Mouse (Mus musculus) lung, embryonic 15.5 days (tissue): ENCODE data around the gene Hs6st2. TPM values are rescaled to one million over a fixed set of nuclear protein-coding genes. Genes with fewer than 3 reads are reported as not detected.

ENCODE experiments used
- ATAC-seq: fragments of 200-750 bp; cut with Nextera tagmentation; 2 replicates; pipeline ENCODE4 v1.8.0; 2017; ENCODE audit warnings: moderate number of reproducible peaks, borderline replicate concordance; ENCODE audit not compliant: low FRiP score, low TSS enrichment; ENCODE audit errors: extremely low read depth
- H3K27ac ChIP-seq: fragments of 300-500 bp; sonication (generic); 2 replicates; pipeline ENCODE4 v1.5.1; 2015; ENCODE audit warnings: moderate library complexity, mild to moderate bottlenecking, inconsistent platforms
- H3K27me3 ChIP-seq: fragments of 300-500 bp; sonication (generic); 2 replicates; pipeline ENCODE4 v1.6.1; 2015; ENCODE audit warnings: inconsistent platforms
- H3K36me3 ChIP-seq: fragments of 300-500 bp; sonication (generic); 2 replicates; pipeline ENCODE4 v1.6.1; 2015; ENCODE audit warnings: inconsistent platforms
- H3K4me1 ChIP-seq: fragments of 300-500 bp; sonication (generic); 2 replicates; pipeline ENCODE4 v1.6.1; 2015; ENCODE audit warnings: inconsistent platforms
- H3K4me2 ChIP-seq: fragments of 300-500 bp; sonication (generic); 2 replicates; pipeline ENCODE4 v1.6.1; 2015; ENCODE audit warnings: inconsistent platforms, mild to moderate bottlenecking, moderate library complexity
- H3K4me3 ChIP-seq: fragments of 300-500 bp; sonication (generic); 2 replicates; pipeline ENCODE4 v1.5.1; 2015; ENCODE audit warnings: mild to moderate bottlenecking, inconsistent platforms
- H3K9ac ChIP-seq: fragments of 300-500 bp; sonication (generic); 2 replicates; pipeline ENCODE4 v1.6.1; 2015; ENCODE audit warnings: inconsistent platforms
- H3K9me3 ChIP-seq: fragments of 300-500 bp; sonication (generic); 2 replicates; pipeline ENCODE4 v1.6.1; 2016; ENCODE audit warnings: inconsistent platforms
- WGBS: fragments of 180-500 bp; shearing (Covaris S2); methylation state at CpG from one replicate; pipeline ENCODE4 v1.1.7; 2015; 5-methylcytosine and 5-hydroxymethylcytosine counted together
- polyA plus RNA-seq: library from polyadenylated mRNA; unstranded; fragments of >200 nt; fragmentation: Nextera tagmentation; extraction: Ambion mirVana; gene quantifications from 2 replicates; pipeline ENCODE4 v1.2.1, GENCODE M21; 2015

Hs6st2 gene
- polyA plus RNA-seq: 12.5 and 12.8 TPM in 2 replicates

GRCm38 (mm10) chrX:51681756-51682155 lies at the start of gene Hs6st2:
TSS of gene Hs6st2 (minus strand) at chrX:51681856.
- H3K9me3 ChIP-seq: no peaks in the 10 kb centered on the region
- no peak within 1 kb of the TSS for H3K27ac ChIP-seq
- H3K4me2 ChIP-seq: peak within 1 kb of the TSS; percentile 93
- WGBS: 18% methylated on average over 5 of the region's 5 CpGs
- H3K36me3 ChIP-seq: no peaks in the 10 kb centered on the region
- peaks cover 21% of the 10 kb centered on the region for H3K27me3 ChIP-seq
- no peak for ATAC-seq
- no peaks in the 10 kb centered on the region for H3K4me1 ChIP-seq
- peak within 1 kb of the TSS; percentile 40 for H3K9ac ChIP-seq
- peak within 1 kb of the TSS; percentile 51 for H3K4me3 ChIP-seq

DNA sequence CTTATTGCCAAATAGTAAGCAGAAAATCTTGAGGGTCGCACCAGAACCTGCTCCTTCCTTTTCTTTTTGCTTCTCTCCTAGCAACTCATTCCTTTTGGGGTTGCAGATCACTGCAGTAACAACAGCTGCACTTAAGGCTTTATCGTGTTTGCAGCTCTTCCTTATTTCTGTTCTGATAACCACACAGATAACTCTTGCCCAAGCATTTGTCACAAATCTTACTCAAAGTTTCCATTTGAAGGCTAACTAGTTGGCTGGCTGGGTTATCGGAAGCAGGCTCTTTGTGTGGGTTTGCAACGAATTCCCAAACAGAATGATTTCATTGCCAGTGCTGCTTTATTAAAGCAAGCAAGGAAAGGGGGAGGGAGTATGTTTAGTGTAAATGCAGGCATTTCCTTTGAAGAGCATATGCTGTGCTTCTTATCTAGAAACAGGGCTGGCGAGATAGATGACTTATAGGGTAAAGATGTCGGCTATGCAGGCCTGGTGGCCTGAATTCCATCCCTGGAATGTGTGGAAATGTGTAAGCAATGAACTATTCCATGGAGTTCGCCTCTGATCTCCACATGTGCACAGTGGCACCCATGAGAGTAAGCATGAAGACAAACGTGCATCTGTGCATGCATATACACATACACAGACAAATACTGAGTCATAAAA lies 32.6 kb upstream of the Hs6st2 start:
- Histone ChIP-seq H3K9ac (no peak overlapping the region), H3K4me1 (no peaks in the 10 kb centered on the region), H3K36me3 (no peaks in the 10 kb centered on the region), H3K27ac (no peak overlapping the region), H3K4me2 (no peak overlapping the region), H3K9me3 (no peaks in the 10 kb centered on the region), H3K27me3 (no peaks in the 10 kb centered on the region), H3K4me3 (no peak overlapping the region)
- WGBS: 38% methylated on average over 8 of the region's 8 CpGs
- no peak for ATAC-seq

DNA sequence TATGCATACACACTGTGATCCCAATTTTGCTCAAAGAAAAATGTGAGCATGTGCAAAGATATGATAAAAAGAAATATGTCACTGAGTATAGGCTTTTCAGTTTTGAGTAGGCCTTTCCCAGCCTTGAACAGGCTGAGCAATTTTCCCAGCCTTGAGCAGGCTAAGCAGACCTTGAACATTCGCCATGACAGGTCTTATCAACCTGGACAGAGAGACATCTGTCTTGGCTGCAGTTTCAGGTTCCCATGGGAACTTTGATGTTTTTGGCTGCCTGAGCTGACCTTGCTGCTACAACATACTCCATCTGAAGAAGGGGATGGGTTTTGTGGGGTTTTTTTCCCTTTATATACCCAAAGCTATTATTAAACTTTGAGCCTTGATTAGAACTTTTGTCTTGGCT lies 31.3 kb upstream of the Hs6st2 start:
- ATAC-seq: no peak
- H3K4me1 ChIP-seq: no peaks in the 10 kb centered on the region
- no peak overlapping the region for H3K4me3 ChIP-seq
- H3K27ac ChIP-seq: no peak overlapping the region
- no peaks in the 10 kb centered on the region for H3K27me3 ChIP-seq
- H3K36me3 ChIP-seq: no peaks in the 10 kb centered on the region
- 65% methylated on average over 1 of the region's 1 CpGs for WGBS
- H3K4me2 ChIP-seq: no peak overlapping the region
- no peak overlapping the region for H3K9ac ChIP-seq
- H3K9me3 ChIP-seq: no peaks in the 10 kb centered on the region

DNA sequence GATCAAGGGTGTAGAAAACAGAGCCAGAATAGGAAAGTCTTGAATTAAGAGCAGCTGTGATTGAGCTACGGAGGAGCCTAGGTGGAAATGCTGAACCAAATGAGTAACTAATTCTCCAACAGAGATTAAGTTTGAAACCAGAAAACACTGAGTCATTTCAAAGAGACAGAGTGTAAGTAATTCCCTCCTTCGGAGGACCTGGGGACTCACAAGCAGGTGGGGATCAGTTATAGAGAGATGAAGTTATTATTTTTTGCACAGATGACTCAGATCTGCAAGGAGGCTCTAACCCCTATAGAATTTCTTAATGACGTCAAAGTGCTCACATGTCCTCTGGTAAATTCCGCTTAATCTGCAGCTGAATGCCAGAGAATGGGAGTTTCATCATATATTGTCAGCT lies 21.2 kb upstream of the Hs6st2 start:
- H3K4me1 ChIP-seq: no peaks in the 10 kb centered on the region
- H3K9me3 ChIP-seq: no peaks in the 10 kb centered on the region
- H3K9ac ChIP-seq: no peak overlapping the region
- WGBS: 50% methylated on average over 4 of the region's 4 CpGs
- H3K4me2 ChIP-seq: no peak overlapping the region
- no peaks in the 10 kb centered on the region for H3K36me3 ChIP-seq
- no peak overlapping the region for H3K4me3 ChIP-seq
- H3K27me3 ChIP-seq: no peaks in the 10 kb centered on the region
- ATAC-seq: no peak
- H3K27ac ChIP-seq: no peak overlapping the region

DNA sequence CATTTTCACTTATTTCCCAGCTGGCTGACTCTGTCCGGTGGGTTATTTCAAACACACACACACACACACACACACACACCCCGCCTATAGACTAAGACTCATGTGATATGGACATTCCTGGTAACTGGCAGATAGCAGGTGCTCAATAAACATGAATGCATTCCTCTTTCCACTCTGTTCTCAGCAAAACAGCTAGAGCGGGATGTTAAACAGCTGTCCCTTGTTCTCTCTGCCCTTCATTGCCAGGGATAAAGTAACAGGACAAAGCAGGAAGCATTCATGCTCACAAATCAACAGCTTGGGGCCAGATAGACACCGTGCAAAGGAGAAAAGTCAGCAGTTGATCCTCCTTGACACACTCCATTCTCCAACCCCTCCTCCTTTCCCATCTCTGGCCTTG lies 17.4 kb upstream of the Hs6st2 start:
- Histone ChIP-seq H3K36me3 (no peaks in the 10 kb centered on the region), H3K4me3 (no peak overlapping the region), H3K9ac (no peak overlapping the region), H3K27ac (no peak overlapping the region), H3K4me1 (no peaks in the 10 kb centered on the region), H3K9me3 (no peaks in the 10 kb centered on the region), H3K4me2 (no peak overlapping the region), H3K27me3 (no peaks in the 10 kb centered on the region)
- ATAC-seq: no peak
- WGBS: 42% methylated on average over 4 of the region's 4 CpGs

DNA sequence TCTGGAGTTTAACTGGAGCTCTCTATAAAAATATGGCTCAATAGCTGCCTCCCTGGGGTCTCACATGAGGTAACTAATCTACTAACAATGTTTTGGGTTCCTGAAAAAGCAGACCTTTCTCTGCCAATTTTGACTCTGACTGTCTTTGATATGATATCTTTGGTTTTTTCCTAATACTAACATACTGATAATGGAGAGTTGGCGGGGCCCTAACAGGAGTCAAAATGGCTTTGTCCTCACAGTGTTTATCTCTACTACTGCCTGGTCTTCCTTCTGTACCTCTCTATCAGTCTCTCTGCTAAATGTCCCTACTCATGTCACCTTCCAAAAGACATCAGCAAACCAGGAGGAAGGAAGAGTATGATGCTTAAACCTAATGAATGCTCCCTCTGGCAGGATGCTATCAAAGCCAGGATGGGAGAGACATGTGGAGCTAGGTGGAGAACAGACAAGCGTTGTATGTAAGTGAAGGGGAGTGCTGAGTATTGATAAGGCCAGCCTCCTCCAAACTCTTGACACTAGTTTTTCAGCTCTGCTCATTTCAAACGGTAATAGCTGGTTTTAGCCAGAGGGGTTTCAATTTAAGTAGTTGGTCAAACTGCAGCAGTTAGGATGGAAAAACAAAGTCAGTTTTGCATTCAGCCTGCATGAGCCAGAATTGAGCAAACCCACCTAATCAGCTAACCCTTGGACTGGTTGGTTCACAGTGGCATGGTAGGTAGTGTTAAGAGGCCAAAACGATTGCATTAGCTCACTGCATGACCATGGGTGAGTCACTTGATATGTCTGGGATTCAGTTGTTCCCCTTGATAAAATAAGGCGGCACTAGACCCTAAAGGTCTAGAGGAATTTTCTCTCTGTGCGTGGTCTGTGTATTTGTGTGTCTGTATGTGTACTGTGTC lies 4.6 kb upstream of the Hs6st2 start:
- Histone ChIP-seq H3K27me3 (peaks cover 18% of the 10 kb centered on the region), H3K9me3 (no peaks in the 10 kb centered on the region)
- WGBS: 67% methylated on average over 6 of the region's 6 CpGs

DNA sequence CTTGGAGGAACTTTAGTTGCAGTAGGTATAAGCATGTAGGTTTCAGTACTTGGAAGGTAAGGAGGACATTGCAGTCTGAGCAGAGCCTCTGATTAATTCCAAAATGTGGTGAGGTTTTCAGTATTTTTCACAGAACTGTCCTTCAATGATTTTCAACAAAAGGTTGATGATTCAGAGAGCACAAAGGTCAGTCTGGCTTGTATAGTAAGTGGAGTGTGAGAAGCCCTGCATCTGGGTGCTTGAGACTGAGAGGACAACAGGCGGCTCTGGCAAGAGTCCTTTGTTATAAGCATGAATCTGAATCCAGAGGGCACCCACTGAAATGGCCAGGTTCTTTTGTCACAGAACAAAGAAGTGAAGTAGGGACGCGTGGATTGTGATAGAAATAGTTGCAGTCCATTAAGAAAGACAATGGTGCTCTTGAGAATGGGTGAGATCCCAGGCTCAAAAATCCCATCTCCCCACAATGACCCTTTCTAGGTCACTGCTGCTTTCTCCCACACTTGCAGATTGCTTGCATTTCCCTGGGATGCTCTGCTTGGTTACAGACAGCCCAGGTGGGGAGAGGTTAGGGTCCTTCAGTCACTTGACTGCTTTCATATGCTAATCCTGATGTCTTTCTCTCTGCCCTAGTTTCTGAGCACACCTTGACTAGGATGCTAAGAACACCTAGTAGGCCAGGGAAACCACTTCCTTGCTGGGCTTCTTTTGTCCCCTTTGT lies 2.8 kb upstream of the Hs6st2 start:
- no peaks in the 10 kb centered on the region for H3K9me3 ChIP-seq
- H3K4me3 ChIP-seq: no peak overlapping the region
- 66% methylated on average over 3 of the region's 3 CpGs for WGBS
- H3K36me3 ChIP-seq: no peaks in the 10 kb centered on the region
- H3K27ac ChIP-seq: no peak overlapping the region
- peaks cover 18% of the 10 kb centered on the region for H3K27me3 ChIP-seq
- H3K4me2 ChIP-seq: no peak overlapping the region
- H3K4me1 ChIP-seq: no peaks in the 10 kb centered on the region
- no peak overlapping the region for H3K9ac ChIP-seq
- no peak for ATAC-seq

More for the DNA sequence above, 4.6 kb upstream of the Hs6st2 start:
- H3K4me1 ChIP-seq: no peaks in the 10 kb centered on the region
- no peak overlapping the region for H3K4me2 ChIP-seq
- no peak for ATAC-seq
- no peak overlapping the region for H3K27ac ChIP-seq
- no peak overlapping the region for H3K9ac ChIP-seq
- H3K4me3 ChIP-seq: no peak overlapping the region
- H3K36me3 ChIP-seq: no peaks in the 10 kb centered on the region

GRCm38 (mm10) chrX:51681170-51681667 lies 437 bp downstream of the Hs6st2 start:
- Histone ChIP-seq H3K36me3 (no peaks in the 10 kb centered on the region), H3K9ac (peak overlapping the region; percentile 40), H3K4me3 (peak overlapping the region; percentile 51), H3K27ac (no peak overlapping the region), H3K9me3 (no peaks in the 10 kb centered on the region), H3K27me3 (peaks cover 21% of the 10 kb centered on the region), H3K4me1 (no peaks in the 10 kb centered on the region), H3K4me2 (peak overlapping the region; percentile 93)
- peak; percentile 65; the same call in 1 of the 2 replicates for ATAC-seq
- WGBS: 23% methylated on average over 43 of the region's 43 CpGs

DNA sequence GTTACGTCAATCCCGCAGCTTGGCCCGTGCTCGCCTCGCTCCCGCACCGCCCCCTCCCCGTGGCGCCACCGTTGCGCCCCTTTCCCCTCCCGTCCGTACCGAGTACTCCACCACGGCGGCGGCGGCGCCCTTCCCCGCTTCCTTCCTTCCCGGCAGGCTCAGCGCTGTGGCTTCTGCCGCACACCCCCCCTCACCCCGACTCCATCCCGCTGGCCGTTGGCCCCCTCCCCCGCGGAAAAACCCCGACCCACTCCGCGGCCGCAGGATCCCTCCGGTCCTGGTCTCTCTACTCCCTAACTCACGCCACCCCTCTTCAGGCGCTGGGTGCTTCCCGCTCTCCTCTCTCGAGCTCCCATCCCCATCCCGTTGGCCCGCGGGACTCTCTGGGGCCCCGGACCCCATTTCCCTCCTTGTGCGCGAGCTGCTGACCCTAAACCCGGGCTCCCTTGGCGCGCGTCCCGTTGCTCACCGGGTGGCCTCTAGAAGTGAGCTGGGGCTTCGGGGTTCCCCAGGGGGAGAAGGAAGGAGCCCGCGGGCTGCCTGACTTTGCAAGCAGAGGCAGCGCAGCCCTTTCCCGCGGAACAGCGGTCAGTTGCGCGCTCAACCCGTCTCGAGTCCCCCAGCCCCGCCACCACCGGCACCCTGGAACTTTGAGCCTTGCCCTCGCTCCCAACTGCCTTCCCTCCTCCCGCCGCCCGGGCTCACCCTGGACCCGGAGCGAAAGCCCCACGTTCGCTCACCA lies 1.1 kb downstream of the Hs6st2 start:
- ATAC-seq: peak; percentile 73
- H3K4me1 ChIP-seq: no peaks in the 10 kb centered on the region
- H3K4me2 ChIP-seq: peak overlapping the region; percentile 93
- 14% methylated on average over 51 of the region's 70 CpGs for WGBS
- peaks cover 21% of the 10 kb centered on the region for H3K27me3 ChIP-seq
- peak overlapping the region; percentile 40 for H3K9ac ChIP-seq
- H3K4me3 ChIP-seq: peak overlapping the region; percentile 51
- no peak overlapping the region for H3K27ac ChIP-seq
- H3K9me3 ChIP-seq: no peaks in the 10 kb centered on the region
- H3K36me3 ChIP-seq: no peaks in the 10 kb centered on the region

GRCm38 (mm10) chrX:51679601-51680427 lies 1.8 kb downstream of the Hs6st2 start:
- no peaks in the 10 kb centered on the region for H3K4me1 ChIP-seq
- H3K9ac ChIP-seq: peak overlapping the region; percentile 40
- H3K4me2 ChIP-seq: peak overlapping the region; percentile 93
- H3K27me3 ChIP-seq: peaks cover 21% of the 10 kb centered on the region
- H3K9me3 ChIP-seq: no peaks in the 10 kb centered on the region
- H3K27ac ChIP-seq: no peak overlapping the region
- WGBS: 23% methylated on average over 45 of the region's 46 CpGs
- peak overlapping the region; percentile 51 for H3K4me3 ChIP-seq
- no peaks in the 10 kb centered on the region for H3K36me3 ChIP-seq
- peak; percentile 48 for ATAC-seq
